Mouse (Mus musculus): ENCODE measurements around the gene Spg20.

The Spg20 gene

DNA sequence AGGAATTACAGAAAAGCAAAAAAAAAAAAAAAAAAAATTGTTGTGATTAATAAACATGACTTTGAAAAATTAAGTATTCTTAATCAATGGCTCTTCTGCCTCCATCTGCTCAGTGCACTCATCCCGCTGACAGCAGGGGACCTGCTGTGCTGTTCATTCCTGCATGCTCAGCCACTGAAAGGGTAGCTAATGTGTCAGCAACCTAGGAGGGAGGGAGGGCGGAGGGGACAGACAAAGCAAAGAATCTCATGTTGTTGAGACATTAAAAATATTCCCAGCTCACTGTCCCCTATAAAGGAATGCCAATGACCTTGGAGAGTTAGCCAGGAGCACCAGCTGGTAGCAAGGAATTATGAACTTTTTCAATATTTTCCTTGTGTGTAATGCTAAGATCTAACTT lies 13.9 kb upstream of the Spg20 start:
- DNase-seq (ENCODE audit: low spot score): no peak

DNA sequence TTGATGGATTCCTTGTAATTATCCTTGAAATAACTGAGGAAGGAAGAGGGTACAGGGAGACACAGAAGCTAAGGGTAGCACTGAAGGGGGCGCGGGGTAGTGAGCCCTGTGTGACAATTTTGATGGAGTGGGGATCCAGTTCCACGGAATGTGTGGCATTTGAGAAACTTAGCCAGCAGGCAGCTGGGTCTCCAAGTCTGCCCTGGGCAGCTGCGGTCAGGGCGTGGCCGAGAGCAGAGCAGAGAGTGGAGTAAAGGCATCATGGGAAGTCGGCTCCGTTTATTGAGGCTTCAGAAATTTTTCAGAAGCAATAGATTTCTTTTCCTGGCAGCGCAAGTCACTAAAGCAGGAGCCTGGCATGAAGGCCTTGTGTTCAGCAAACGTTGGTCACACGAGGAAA lies 12.9 kb upstream of the Spg20 start:
- DNase-seq (ENCODE audit: low spot score): no peak

DNA sequence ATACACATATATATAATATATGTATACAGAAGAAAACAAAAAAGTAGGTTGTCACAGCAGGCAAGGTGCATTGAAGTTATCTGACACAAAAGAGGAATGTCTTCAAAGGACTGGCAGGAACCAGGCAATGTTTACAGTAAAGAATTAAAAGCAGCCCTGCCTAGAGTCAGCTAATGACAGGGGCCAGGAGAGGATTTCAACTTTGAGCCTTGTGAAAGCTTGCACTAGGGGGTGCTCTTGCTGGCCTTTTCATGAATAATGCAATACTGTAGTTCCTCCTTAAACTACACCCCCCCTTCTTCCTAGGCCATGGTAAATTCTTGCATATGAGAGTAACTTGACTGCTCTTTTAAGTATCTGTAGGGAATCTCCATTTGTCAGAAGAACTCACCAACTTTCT lies 10.8 kb upstream of the Spg20 start:
- DNase-seq (ENCODE audit: low spot score): no peak

DNA sequence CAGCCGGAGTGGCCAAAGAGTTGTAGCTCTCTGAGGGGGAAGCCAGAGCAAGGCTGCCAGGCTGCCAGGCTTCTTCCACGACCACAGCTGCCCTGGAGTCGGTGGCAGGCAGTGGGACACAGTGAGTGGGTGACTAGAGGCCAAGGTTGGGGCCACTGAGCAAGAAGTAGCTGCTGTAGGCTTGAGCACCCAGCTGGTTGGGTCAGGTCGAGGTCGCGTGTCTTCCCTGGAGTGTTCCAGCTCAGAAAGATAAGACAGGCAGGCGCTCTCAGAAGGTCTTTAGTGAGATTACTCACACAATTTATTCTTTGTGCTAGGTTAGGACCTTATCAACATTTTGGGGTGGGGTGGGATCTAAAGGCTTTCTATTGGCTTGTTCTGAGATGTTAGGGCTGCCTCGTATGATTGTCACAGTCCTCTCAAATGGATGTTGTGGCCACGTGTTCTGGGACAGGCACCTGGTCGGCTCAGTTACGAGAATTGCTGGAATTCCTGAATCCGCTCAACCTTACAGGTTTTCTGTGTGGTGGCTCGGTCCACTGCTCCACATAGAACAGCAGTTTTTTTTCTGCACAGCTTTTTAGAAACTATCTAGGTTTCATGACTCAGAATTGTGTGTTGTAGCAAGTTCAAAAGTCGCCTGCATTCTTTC lies 6.4 kb upstream of the Spg20 start:
- DNase-seq (ENCODE audit: low spot score): peak; percentile 52

DNA sequence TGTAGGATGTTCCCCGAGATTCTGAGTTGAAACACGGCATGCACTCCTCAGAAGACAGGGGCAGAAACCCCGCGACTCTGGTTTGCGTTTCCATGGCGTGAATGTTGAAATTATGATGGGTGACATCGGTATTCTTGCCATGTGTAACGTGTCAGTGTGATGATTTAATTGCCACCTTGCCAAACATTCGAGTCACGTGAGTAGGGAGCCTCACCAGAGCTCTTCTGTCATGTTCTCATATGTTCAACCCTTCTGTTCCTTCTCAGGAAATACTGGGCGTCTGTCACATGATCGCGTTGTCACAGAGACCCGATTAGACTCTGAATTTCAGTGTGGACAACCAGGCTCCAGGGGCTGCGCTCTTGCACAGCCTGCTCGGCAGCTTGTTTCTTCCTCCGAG lies 5.9 kb upstream of the Spg20 start:
- no peak for DNase-seq (ENCODE audit: low spot score)

DNA sequence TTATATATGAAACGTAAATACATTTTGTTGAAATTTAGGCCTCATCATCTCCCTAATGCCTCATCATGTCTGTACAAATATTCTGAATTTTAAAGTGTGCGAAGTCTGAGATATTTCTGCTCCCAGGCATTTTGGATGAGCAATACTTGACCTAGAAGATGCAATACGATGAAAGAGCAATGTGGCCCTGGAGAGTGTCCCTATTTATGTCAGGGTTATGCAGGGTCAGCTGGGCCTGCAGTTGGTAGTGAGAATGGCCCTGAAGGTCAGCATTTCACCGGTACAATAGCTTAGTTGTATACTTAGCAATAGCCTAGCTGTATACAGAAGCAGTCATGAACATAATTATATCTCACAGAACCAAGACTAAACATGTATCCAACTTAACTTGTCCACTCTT lies 2.8 kb upstream of the Spg20 start:
- DNase-seq (ENCODE audit: low spot score): no peak

DNA sequence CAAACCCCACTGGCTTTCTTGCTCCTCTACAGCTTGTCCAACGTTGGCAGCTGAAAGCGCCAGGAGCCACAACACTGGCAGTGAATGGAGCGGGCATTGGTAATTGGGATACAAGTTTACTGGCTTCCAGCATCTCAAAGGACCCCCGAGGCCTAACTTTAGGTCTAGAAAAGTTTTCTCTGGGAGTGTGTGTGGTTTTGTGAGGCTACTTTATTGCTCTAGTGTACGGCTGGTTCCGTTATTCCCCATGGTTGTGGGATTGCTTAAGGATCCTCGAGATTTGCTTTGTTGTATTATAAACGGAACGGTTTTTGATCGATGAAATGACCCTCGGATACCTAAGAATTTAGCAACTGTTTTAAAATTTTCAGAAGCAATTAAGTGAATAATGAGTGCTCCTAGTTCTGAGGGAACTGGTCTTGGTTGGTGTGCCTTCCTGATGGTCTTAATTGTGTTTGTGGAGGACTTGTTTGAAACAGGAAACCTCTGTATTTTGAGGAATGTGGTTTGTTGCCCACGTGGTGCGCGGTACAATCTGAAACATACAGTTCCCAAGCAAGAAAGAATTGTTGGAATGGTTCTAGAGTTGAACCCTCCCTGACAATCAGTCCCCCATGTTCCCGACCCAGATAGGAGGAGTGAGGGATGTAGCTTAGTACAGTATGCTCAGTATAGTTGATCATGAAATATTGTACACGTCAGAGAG lies 955 bp downstream of the Spg20 start:
- DNase-seq (ENCODE audit: low spot score): no peak

DNA sequence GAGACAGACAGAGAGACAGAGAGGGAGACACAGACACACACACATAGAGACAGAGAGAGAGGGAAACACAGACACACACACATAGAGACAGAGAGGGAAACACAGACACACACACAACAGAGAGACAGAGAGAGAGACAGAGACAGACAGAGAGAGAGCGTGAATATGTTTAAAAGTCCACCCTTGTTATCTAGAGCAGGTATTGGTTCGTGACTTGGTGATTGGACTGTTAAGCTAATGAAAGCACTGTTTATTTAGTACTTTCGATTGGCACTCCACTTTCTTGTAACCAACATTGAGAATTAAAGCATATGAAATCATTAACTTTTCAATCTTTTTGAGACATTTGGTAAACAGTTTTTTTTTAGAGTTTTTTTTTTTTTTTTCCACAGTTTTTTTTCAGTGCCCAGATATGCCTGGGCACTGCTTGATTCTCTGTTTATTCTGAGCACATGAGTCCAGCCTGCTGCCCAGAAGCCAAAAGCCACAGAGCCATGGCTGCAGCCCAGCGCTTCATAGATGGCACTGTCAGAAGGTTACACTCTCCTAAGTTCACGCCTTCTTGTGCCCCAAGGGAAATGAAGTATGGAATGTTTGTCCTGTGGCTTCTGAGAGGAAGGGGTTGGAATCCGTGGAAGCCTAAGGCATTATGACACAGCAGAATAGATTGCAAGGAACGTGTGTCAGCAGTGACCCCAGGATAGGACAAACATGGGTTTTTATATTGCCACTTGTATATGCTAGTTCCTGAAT lies 2.6 kb downstream of the Spg20 start:
- DNase-seq (ENCODE audit: low spot score): no peak

DNA sequence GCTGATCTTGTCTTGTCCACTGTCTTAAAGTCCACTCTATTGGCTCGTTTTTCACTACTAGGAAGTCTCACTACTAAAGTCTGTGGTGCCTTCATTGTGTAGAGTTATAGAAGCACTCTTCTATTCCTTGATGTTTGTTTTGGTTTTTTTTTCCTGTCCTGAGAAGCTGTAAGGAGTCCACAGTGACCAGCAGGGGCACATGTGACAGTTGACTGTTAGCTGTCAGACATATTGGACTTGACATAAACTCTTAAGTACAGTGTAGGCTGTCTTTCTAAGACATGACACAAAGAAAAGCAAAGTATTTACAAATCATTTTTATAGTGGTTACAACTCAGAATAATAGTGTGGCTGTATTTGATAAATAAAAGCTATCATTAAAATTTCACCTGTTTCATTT lies 3.2 kb downstream of the Spg20 start:
- no peak for DNase-seq (ENCODE audit: low spot score)

DNA sequence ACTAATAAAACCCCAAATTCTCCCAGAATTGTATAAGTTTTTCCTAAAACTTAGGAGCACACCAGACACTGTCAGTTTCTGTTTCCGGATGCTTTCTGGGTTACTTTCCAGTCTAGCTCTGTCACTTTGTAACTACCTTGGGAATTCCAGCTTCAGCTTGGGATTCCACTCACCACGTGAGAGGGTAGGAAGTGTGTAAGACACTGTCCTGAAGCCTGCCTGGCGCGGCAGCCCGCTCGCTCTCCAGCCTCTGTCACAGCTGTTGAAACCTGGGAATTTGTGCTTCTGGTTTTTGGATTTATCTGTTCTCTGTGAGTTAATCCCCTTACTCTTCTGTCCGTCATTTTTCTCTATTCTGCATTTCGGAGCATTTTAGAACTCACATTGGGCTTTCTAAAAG lies 4.1 kb downstream of the Spg20 start:
- DNase-seq (ENCODE audit: low spot score): no peak

DNA sequence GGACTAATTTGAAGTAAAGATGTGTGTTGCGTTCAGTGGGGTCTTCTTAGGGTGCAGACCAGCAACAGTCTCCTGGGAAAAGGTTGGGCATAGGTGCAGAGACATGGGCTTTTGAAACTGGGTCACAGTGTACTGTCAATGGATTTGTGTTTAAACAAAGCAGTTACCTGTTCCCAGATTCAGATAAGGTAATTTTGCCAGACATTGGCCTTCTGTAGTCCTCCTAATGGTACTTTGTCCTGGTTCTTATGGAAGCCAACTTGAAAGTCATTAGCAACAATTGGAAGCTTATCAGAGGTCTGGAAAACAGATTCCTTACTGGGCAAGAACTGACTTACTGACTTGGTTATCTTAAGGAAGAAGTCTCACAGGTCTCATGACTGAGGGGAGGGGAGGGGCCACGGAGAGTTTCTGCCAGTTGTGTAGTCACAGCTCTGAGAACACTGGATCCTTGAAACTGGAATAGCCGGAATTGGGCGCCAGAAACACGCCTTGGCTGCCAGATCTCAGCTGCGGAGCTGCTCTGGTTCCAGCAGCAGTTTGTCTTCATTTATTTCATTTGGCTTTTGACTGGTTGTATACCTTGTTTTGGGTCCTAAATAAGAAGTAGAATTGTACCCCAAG lies 7.5 kb downstream of the Spg20 start:
- no peak for DNase-seq (ENCODE audit: low spot score)

DNA sequence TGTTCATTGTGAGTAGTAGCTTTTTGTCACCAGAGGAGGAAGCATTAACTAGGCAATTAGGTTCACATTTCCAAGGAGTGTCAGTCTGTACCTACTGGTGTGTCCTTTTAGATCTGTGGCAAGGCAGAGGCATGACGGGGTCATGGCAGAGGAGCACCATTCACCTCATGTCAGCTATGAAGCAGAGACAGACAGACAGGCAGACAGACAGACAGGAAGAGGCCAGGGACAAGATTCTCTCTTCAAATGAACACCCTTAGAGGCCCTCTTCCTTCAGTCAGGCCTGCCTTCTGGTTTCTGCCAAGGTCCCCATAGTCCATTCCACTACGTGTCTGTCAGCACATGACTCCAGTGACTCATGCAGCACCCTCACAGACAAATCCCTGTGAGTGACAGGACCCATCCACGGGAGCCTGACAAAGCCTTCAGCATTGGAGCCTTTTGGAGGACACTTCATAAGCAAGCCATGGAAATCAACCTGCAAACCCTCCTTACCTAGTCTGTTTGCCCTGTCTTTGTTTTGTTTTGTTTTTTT lies 10.5 kb downstream of the Spg20 start:
- DNase-seq (ENCODE audit: low spot score): no peak

DNA sequence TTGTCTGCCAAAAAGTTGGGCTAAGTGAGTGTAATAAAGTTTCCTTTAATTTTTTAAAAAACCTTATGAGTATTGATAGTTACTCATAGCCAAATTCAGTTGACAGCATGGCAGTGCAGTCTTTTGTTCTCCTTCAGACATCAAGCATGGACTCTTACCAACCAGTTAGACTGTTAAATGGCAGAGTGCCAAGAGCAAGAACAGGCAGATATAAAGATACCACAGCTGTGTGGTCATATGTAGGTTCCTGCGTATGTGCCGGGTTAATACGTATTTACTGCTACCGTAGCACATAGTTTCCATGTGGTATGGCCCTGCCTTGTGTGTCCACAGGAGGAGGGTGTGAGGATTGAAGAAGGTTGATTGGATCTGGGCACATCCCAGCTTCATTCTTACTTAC lies 11.2 kb downstream of the Spg20 start:
- DNase-seq (ENCODE audit: low spot score): no peak

DNA sequence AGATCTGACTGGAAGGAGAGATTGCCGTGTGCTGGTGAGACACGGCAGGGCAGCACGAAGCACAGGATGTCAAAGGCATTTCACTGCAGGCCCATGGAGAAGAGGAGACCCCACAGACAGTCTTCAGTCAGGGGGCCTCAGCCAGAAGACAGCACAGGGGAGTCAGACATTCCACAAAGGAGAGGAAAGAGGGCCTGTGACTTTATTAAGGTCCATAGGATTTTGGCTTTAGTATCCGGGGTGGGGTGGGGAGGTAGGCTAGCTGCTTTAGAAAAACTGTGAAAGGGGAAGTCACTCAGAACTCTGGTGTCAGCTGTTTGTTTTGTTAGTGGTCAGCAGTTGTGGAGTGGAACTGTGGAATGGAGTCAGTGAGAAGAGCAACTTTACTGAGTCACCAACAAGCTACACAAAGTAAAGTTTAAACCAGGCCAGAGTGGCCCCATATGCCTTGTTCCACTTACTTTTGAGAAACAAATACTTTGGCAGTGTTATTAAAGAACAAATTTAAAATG lies 17.3 kb downstream of the Spg20 start:
- DNase-seq (ENCODE audit: low spot score): no peak

DNA sequence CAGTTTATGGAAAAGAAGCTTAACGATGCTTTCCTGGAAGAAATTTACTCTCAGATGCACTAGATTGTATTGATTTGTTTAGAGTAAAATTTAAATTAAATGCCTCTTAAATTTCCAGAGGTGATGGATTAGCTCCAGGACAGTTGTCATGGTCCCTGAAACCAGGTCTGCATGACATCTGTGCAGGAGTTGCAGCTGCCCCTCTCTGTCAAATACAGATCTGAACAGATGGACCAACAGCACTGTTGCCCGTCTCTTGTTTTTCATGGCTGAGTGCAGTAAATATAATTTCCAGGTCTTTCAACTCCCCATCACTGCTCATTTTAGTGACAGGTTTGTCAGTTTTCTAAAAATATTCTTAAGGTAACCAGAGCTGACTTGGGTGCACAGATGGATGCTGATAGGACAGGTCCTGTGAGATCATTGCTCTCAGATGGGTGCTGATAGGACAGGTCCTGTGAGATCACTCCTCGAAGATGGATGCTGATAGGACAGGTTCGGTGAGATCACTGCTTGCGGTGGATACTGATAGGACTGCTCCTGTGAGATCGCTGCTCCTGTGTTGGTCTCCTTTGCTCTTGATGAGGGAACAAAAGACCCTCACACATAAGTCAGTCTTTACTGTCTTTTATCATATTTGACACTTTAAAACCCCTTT lies 19.8 kb downstream of the Spg20 start:
- DNase-seq (ENCODE audit: low spot score): no peak

DNA sequence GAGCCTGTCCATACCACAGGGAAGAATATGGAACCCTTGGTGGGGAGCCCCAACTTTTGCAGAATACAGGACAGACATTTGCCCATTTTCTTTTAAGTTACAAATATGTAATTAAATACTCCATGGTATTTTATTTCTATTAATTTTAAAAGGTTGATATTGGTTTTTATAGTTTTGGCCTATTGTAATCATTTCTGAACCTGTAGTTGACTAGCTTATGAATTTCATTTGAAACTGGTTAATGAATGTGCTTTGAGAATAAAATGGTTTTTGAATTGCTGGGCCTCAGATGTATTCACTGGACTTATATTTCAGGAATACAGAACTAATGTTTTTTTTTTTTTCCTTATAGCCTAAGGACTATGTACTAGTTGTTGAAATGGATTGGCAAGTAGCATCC lies 25.1 kb downstream of the Spg20 start, which contains the start of gene Ccdc169:
Gene Ccdc169 (plus strand): TSS at position 301 of the 400 bp plus-strand sequence.
- no peak for DNase-seq (ENCODE audit: low spot score)

DNA sequence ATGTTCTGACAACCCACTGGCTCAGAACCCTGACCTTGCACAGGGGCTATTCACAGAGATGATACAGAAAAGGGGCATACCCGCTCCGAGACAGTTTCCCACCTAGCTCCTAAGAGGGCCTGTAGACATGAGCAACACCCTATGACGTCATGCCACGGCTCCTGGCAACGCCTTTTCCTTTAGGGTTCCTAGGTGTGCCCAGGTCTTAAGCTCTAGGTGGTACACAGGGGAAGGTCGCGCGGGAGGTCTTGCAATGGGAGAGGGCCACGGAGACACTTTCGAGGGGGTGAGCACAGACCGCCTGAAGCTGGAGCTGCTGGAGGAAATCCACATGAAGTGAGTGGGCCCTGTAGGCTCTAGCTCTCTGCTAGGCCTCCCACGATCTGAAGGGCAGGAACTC lies 27.9 kb downstream of the Spg20 start:
- DNase-seq (ENCODE audit: low spot score): no peak

DNA sequence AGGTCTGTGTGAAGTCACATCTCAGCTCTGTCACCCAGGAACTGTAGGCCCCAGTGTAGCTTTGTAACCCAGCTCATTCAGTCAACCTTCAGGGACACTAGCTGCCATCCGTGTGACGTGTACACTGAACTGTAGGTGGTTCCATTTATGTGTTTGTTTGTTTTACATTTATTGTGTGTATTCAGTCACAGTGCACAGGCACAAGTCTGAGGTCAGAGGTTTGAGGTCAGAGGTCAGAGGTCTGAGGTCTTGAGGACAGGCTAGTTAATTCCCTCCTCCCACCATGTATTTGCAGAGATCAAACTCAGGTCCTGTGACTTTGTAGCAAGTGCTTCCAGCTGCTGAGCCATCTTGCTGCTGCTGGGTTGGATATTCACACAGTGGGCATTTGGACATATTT lies 29.5 kb downstream of the Spg20 start:
- no peak for DNase-seq (ENCODE audit: low spot score)

DNA sequence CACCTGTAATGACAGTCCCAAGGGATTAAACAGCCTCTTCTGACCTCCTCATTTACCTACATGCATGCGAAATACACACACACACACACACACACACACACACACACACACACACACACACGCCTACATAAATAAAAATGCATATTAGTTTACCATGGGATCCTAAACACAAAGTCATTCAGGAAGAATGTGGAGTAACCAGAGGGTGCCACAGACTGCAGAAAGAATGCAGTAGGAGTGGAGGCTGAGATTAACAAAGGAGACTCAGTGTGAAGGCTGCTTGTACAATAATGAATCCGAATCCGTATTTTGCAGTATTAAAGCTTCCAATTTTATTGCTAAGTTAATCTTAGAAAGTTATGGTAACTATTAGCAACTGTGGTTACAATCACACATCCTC lies 33.0 kb downstream of the Spg20 start:
- no peak for DNase-seq (ENCODE audit: low spot score)

DNA sequence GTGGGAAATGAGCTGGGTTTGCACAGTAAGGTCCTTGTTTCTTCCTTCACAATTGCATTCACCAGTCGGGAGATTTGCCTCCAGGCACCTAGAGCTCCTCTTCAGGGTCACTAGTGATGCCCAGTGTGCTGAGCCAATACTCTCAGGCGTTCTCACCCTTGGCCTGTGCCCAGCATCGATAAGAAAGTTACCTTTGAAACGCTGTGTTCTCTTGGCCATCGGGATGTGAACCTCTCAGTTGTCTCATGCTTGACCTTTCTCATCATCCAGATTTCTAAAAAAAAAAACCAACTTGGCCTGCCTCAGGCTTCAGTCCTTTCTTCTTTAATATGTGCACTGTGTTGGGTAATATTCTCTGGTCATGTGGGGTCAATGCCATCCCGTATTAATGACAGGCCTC lies 34.5 kb downstream of the Spg20 start:
- DNase-seq (ENCODE audit: low spot score): peak; percentile 57

DNA sequence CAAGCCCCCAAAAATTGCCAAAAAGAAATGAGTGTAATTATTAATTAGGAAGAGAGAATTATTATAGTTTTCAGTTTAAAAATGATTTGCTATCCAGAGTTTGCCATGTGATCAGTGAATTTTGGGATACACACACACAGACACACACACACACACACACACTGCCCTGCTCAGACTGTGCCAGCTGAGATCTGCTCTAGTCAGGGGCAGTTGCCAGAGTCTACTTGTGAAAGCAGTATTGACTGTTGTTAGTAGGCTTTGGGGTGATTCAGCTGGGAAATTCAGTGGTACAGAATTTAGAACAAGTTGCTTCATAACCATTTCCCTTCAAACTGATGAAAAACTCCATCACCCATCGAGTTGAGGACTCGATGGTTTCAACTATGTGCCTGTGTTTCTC lies 35.2 kb downstream of the Spg20 start:
- no peak for DNase-seq (ENCODE audit: low spot score)

DNA sequence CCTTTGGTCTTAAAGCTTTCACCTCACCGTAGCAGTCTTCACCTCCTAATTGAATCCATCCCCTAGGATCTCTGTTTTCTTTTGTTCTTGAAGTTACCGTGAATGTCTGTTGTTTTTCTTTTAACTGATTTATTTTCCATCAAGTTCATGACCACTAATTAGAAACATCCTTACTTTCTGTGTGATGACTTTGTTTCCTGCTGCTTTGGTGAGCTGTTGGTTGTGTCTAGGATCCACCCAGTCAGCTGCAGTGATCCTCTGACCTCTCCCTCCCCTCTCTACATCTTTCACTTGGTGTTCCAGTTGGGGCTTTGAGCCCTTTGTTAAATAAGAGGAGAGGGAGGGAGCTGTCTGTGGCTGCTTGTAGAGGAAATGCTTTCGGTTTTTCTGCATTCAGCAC lies 36.2 kb downstream of the Spg20 start:
- DNase-seq (ENCODE audit: low spot score): no peak
